Mouse (Mus musculus) bone marrow macrophage, adult 2 months (primary cell): ENCODE measurements at regions not wholly inside any gene's neighbourhood (a gene's known extent, or its start where the extent isn't known, plus 50 kb on each side); places are given as distances from the start of the nearest gene placed in this dataset.

Experiments used
- CTCF ChIP-seq: IDR thresholded peaks from 2 replicates; pipeline ENCODE4 v1.5.1; 2012; ENCODE audit warnings: low read depth, mild to moderate bottlenecking, low read length, moderate library complexity
- POLR2A ChIP-seq: IDR thresholded peaks from 2 replicates; pipeline ENCODE4 v1.6.1; 2012; ENCODE audit warnings: mild to moderate bottlenecking, low read depth, low read length, borderline replicate concordance

DNA sequence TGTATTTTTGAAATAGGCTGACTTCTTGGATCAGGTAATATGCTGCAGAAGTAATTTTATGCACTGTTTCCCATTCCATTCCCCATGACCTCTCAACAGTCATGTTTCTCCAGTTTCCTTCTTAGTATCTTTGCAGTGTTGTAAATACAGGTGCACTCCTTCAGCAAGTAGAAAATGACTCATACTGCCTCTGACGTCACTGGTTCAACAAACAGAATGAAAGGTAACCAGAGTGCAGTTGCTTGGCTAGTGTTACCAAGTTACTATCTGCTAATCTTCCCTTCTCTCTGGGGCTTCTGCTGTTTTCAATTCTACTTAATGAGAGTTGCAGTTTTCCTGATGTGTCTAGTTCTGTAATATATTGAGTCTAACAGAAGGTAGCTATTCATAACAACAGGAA is 86.7 kb upstream of the Tent5a start:
- TF ChIP-seq CTCF (no peak), POLR2A (no peak)
